Mouse (Mus musculus): Measurements from ENCODE around the gene Mmp24. TPM values are rescaled to one million over a fixed set of nuclear protein-coding genes. Genes with fewer than 3 reads are reported as not detected.
A peak's percentile ranks its signal among the peaks of the same experiment; 100 is the strongest.

The Mmp24 gene
- polyA plus RNA-seq, 1 experiment from 2014 or later, result 0.10 TPM

GRCm38 (mm10) chr2:155743351-155743750 lies 31.8 kb upstream of the Mmp24 start:
- H3K4me1 ChIP-seq (replicated peaks), result no peaks in the 10 kb centered on the region
- no peak overlapping the region for H3K9ac ChIP-seq (replicated peaks)
- H3K4me2 ChIP-seq, result no peak overlapping the region
- ATAC-seq (ENCODE audit: insufficient number of reproducible peaks, insufficient read depth, low FRiP score, low TSS enrichment, low read depth), result no peak
- H3K27ac ChIP-seq, result no peak overlapping the region
- 88% methylated on average over 9 of the region's 9 CpGs for WGBS
- H3K9me3 ChIP-seq, result no peaks in the 10 kb centered on the region
- H3K27me3 ChIP-seq, result no peaks in the 10 kb centered on the region
- H3K36me3 ChIP-seq, result no peaks in the 10 kb centered on the region
- no peak overlapping the region for H3K4me3 ChIP-seq (replicated peaks)

- Histone ChIP-seq H3K27me3 (no peaks in the 10 kb centered on the region), H3K36me3 (no peaks in the 10 kb centered on the region), H3K27ac (no peak overlapping the region), H3K9ac (replicated peaks) (no peak overlapping the region), H3K4me3 (replicated peaks) (no peak overlapping the region), H3K4me1 (replicated peaks) (no peaks in the 10 kb centered on the region), H3K9me3 (no peaks in the 10 kb centered on the region), H3K4me2 (no peak overlapping the region)
- no peak for ATAC-seq (ENCODE audit: insufficient number of reproducible peaks, insufficient read depth, low FRiP score, low TSS enrichment, low read depth)
- 65% methylated on average over 3 of the region's 3 CpGs for WGBS
Observed at GRCm38 (mm10) chr2:155745487-155745886, 29.7 kb upstream of the Mmp24 start.

GRCm38 (mm10) chr2:155749394-155749793 lies 25.7 kb upstream of the Mmp24 start:
- ATAC-seq (ENCODE audit: insufficient number of reproducible peaks, insufficient read depth, low FRiP score, low TSS enrichment, low read depth), result no peak
- 84% methylated on average over 4 of the region's 4 CpGs for WGBS
- no peak overlapping the region for H3K4me3 ChIP-seq (replicated peaks)
- no peak overlapping the region for H3K4me2 ChIP-seq
- H3K9me3 ChIP-seq, result no peaks in the 10 kb centered on the region
- no peak overlapping the region for H3K9ac ChIP-seq (replicated peaks)
- H3K36me3 ChIP-seq, result no peaks in the 10 kb centered on the region
- H3K27ac ChIP-seq, result no peak overlapping the region
- peaks cover 21% of the 10 kb centered on the region; the same call in 1 of the 2 replicates for H3K27me3 ChIP-seq
- peaks cover 9% of the 10 kb centered on the region; the same call in 1 of the 2 replicates for H3K4me1 ChIP-seq (replicated peaks)

GRCm38 (mm10) chr2:155751014-155751786 lies 23.9 kb upstream of the Mmp24 start, which contains the start of gene Procr:
Gene Procr (plus strand): TSS chr2:155751117.
- H3K36me3 ChIP-seq, result no peaks in the 10 kb centered on the region
- peak within 1 kb of the TSS; percentile 42 for H3K4me3 ChIP-seq (replicated peaks)
- peaks cover 21% of the 10 kb centered on the region; the same call in 1 of the 2 replicates for H3K27me3 ChIP-seq
- 0 out of 2 replicates have a peak, but pooled peaks have one; percentile 47 for ATAC-seq (ENCODE audit: insufficient number of reproducible peaks, insufficient read depth, low FRiP score, low TSS enrichment, low read depth)
- WGBS, result 2% methylated on average over 25 of the region's 25 CpGs
- peak within 1 kb of the TSS; percentile 78 for H3K4me2 ChIP-seq
- H3K9ac ChIP-seq (replicated peaks), result peak within 1 kb of the TSS; percentile 59
- H3K4me1 ChIP-seq (replicated peaks), result peaks cover 9% of the 10 kb centered on the region; the same call in 1 of the 2 replicates
- no peak within 1 kb of the TSS for H3K27ac ChIP-seq
- H3K9me3 ChIP-seq, result no peaks in the 10 kb centered on the region

- 3% methylated on average over 1 of the region's 1 CpGs for WGBS
- H3K4me2 ChIP-seq, result no peak overlapping the region
- peaks cover 9% of the 10 kb centered on the region; the same call in 1 of the 2 replicates for H3K4me1 ChIP-seq (replicated peaks)
- no peak overlapping the region for H3K4me3 ChIP-seq (replicated peaks)
- H3K27ac ChIP-seq, result no peak overlapping the region
- no peaks in the 10 kb centered on the region for H3K36me3 ChIP-seq
- ATAC-seq (ENCODE audit: insufficient number of reproducible peaks, insufficient read depth, low FRiP score, low TSS enrichment, low read depth), result no peak
- H3K9ac ChIP-seq (replicated peaks), result no peak overlapping the region
- H3K9me3 ChIP-seq, result no peaks in the 10 kb centered on the region
- peaks cover 24% of the 10 kb centered on the region; the same call in 1 of the 2 replicates for H3K27me3 ChIP-seq
Observed at GRCm38 (mm10) chr2:155755746-155756145, 19.4 kb upstream of the Mmp24 start.

GRCm38 (mm10) chr2:155756855-155757566 lies 18.1 kb upstream of the Mmp24 start:
- no peaks in the 10 kb centered on the region for H3K4me1 ChIP-seq (replicated peaks)
- H3K27ac ChIP-seq, result no peak overlapping the region
- H3K4me2 ChIP-seq, result no peak overlapping the region
- 48% methylated on average over 14 of the region's 14 CpGs for WGBS
- no peak overlapping the region for H3K9ac ChIP-seq (replicated peaks)
- H3K36me3 ChIP-seq, result no peaks in the 10 kb centered on the region
- ATAC-seq (ENCODE audit: insufficient number of reproducible peaks, insufficient read depth, low FRiP score, low TSS enrichment, low read depth), result no peak
- no peak overlapping the region for H3K4me3 ChIP-seq (replicated peaks)
- H3K27me3 ChIP-seq, result peaks cover 18% of the 10 kb centered on the region; the same call in 1 of the 2 replicates
- H3K9me3 ChIP-seq, result no peaks in the 10 kb centered on the region

- Histone ChIP-seq H3K4me1 (replicated peaks) (no peaks in the 10 kb centered on the region), H3K36me3 (no peaks in the 10 kb centered on the region), H3K9ac (replicated peaks) (no peak overlapping the region), H3K27ac (no peak overlapping the region), H3K9me3 (no peaks in the 10 kb centered on the region), H3K4me2 (no peak overlapping the region), H3K27me3 (peaks cover 10% of the 10 kb centered on the region; the same call in 1 of the 2 replicates), H3K4me3 (replicated peaks) (no peak overlapping the region)
- ATAC-seq (ENCODE audit: insufficient number of reproducible peaks, insufficient read depth, low FRiP score, low TSS enrichment, low read depth), result peak; percentile 37; the same call in 1 of the 2 replicates
- WGBS, result 55% methylated on average over 13 of the region's 13 CpGs
Observed at GRCm38 (mm10) chr2:155764679-155765418, 10.3 kb upstream of the Mmp24 start.

GRCm38 (mm10) chr2:155773664-155774063 lies 1.5 kb upstream of the Mmp24 start:
- WGBS, result 75% methylated on average over 4 of the region's 4 CpGs
- no peak for ATAC-seq (ENCODE audit: insufficient number of reproducible peaks, insufficient read depth, low FRiP score, low TSS enrichment, low read depth)
- Histone ChIP-seq H3K27ac (no peak overlapping the region), H3K4me1 (replicated peaks) (peaks cover 7% of the 10 kb centered on the region; the same call in 1 of the 2 replicates), H3K9ac (replicated peaks) (no peak overlapping the region), H3K27me3 (peaks cover 73% of the 10 kb centered on the region), H3K4me2 (no peak overlapping the region), H3K4me3 (replicated peaks) (no peak overlapping the region), H3K9me3 (no peaks in the 10 kb centered on the region), H3K36me3 (no peaks in the 10 kb centered on the region)

GRCm38 (mm10) chr2:155774261-155774926 lies 748 bp upstream of the Mmp24 start:
- no peak overlapping the region for H3K27ac ChIP-seq
- H3K9me3 ChIP-seq, result no peaks in the 10 kb centered on the region
- H3K4me2 ChIP-seq, result peak overlapping the region; percentile 86
- 51% methylated on average over 11 of the region's 11 CpGs for WGBS
- ATAC-seq (ENCODE audit: insufficient number of reproducible peaks, insufficient read depth, low FRiP score, low TSS enrichment, low read depth), result no peak
- H3K27me3 ChIP-seq, result peaks cover 70% of the 10 kb centered on the region
- 0 out of 2 replicates have a peak overlapping the region, but pooled peaks have one; percentile 53 for H3K4me3 ChIP-seq (replicated peaks)
- H3K36me3 ChIP-seq, result no peaks in the 10 kb centered on the region
- peaks cover 7% of the 10 kb centered on the region; the same call in 1 of the 2 replicates for H3K4me1 ChIP-seq (replicated peaks)
- H3K9ac ChIP-seq (replicated peaks), result no peak overlapping the region

- peaks cover 74% of the 10 kb centered on the region for H3K27me3 ChIP-seq
- ATAC-seq (ENCODE audit: insufficient number of reproducible peaks, insufficient read depth, low FRiP score, low TSS enrichment, low read depth), result peak; percentile 52; the same call in 1 of the 2 replicates
- whole genome bisulfite sequencing, result 2% methylated on average over 44 of the region's 44 CpGs
Observed at GRCm38 (mm10) chr2:155775685-155776263, 632 bp downstream of the Mmp24 start.

More at GRCm38 (mm10) chr2:155775685-155776263, 632 bp downstream of the Mmp24 start:
- peak overlapping the region; percentile 86 for H3K4me2 ChIP-seq
- no peak overlapping the region for H3K9ac ChIP-seq (replicated peaks)
- no peaks in the 10 kb centered on the region for H3K36me3 ChIP-seq
- H3K4me3 ChIP-seq (replicated peaks), result peak overlapping the region; percentile 53
- peaks cover 7% of the 10 kb centered on the region; the same call in 1 of the 2 replicates for H3K4me1 ChIP-seq (replicated peaks)
- H3K9me3 ChIP-seq, result no peaks in the 10 kb centered on the region
- no peak overlapping the region for H3K27ac ChIP-seq
